Mouse (Mus musculus): ENCODE data around the gene Plxnc1. TPM values are rescaled to one million over a fixed set of nuclear protein-coding genes. Genes with fewer than 3 reads are reported as not detected.
A peak's percentile ranks its signal among the peaks of the same experiment; 100 is the strongest.

Plxnc1 gene
- total and polyA plus RNA-seq, 3 experiments = 27.6 to 34.4 (median 33.0) TPM

- H3K27ac ChIP-seq (ENCODE audit: insufficient read depth, low read depth) = peak overlapping the region; percentile 68
- peaks cover 25 to 33% of the 10 kb centered on the region in 2 experiments for H3K36me3 ChIP-seq (replicated peaks in 1 of 2; ENCODE audit: control insufficient read depth in 1 of 2, insufficient read depth in 1 of 2, low read length in 1 of 2)
- H3K4me2 ChIP-seq (ENCODE audit: insufficient read depth, low read depth, poor library complexity, severe bottlenecking) = peak overlapping the region; percentile 77; the same call in 1 of the 2 replicates
- dilution Hi-C loops (cut with MboI; ENCODE audit: extremely low pct_ligation_motif_present, extremely low pct_unique_long_range_greater_than_20kb, low sequenced_read_pairs) (no loop called here), in situ Hi-C loops (cut with MboI; ENCODE audit: low pct_ligation_motif_present, low pct_unique_long_range_greater_than_20kb, low sequenced_read_pairs) (no loop called here)
- no peaks in the 10 kb centered on the region for H3K9me3 ChIP-seq (replicated peaks; ENCODE audit: low read length)
- H3K27me3 ChIP-seq (replicated peaks) = no peaks in the 10 kb centered on the region
- H3K79me2 ChIP-seq (replicated peaks; ENCODE audit: control insufficient read depth, extremely low read depth, insufficient read depth, poor library complexity, severe bottlenecking) = no peaks in the 10 kb centered on the region; the same call in none of the 2 replicates
- H3K4me3 ChIP-seq (replicated peaks in 1 of 3; ENCODE audit: low read depth in 2 of 3, low read length in 2 of 3, poor library complexity in 1 of 3) = no peak overlapping the region
- no peak overlapping the region for H3K9ac ChIP-seq (ENCODE audit: insufficient read depth, low read depth)
- DNase-seq (ENCODE audit: extremely low read depth) = no peak
- peaks cover 37 to 77% of the 10 kb centered on the region in 2 experiments for H3K4me1 ChIP-seq (ENCODE audit: control insufficient read depth in 1 of 2, insufficient read depth in 2 of 2)
- TF ChIP-seq IRF4 (IDR thresholded peaks at IDR 0.05; ENCODE audit: low read depth, low read length) (no peak), E2F4 (IDR thresholded peaks at IDR 0.05; ENCODE audit: insufficient replicate concordance, low read depth, low read length) (no peak), SIN3A (IDR thresholded peaks at IDR 0.05; ENCODE audit: low read length) (no peak), ZKSCAN1 (IDR thresholded peaks at IDR 0.05; ENCODE audit: borderline replicate concordance, low read depth, low read length) (no peak), JUN (IDR thresholded peaks at IDR 0.05; ENCODE audit: insufficient read depth, low read depth, low read length) (no peak), MAX (IDR thresholded peaks at IDR 0.05; ENCODE audit: low read length) (no peak)
Measured at GRCm38 (mm10) chr10:94848344-94848743, 96.3 kb downstream of the Plxnc1 start.

- in situ Hi-C loops (cut with MboI; ENCODE audit: low pct_ligation_motif_present, low pct_unique_long_range_greater_than_20kb, low sequenced_read_pairs) (no loop called here), dilution Hi-C loops (cut with MboI; ENCODE audit: extremely low pct_ligation_motif_present, extremely low pct_unique_long_range_greater_than_20kb, low sequenced_read_pairs) (no loop called here)
- no peaks in the 10 kb centered on the region for H3K27me3 ChIP-seq (replicated peaks)
- H3K4me3 ChIP-seq (replicated peaks in 1 of 3; ENCODE audit: low read depth in 2 of 3, low read length in 2 of 3, poor library complexity in 1 of 3) = no peak overlapping the region
- TF ChIP-seq POLR2A (IDR thresholded peaks at IDR 0.05; ENCODE audit: low read depth, low read length) (no peak), ETS1 (conservative IDR thresholded peaks at IDR 0.05; ENCODE audit: low read depth, low read length) (no peak)
- peaks cover 38 to 40% of the 10 kb centered on the region in 2 experiments for H3K36me3 ChIP-seq (replicated peaks in 1 of 2; ENCODE audit: control insufficient read depth in 1 of 2, insufficient read depth in 1 of 2, low read length in 1 of 2)
- peaks cover 37 to 90% of the 10 kb centered on the region in 2 experiments for H3K4me1 ChIP-seq (ENCODE audit: control insufficient read depth in 1 of 2, insufficient read depth in 2 of 2)
- H3K79me2 ChIP-seq (replicated peaks; ENCODE audit: control insufficient read depth, extremely low read depth, insufficient read depth, poor library complexity, severe bottlenecking) = no peaks in the 10 kb centered on the region; the same call in 1 of the 2 replicates
- H3K9ac ChIP-seq (ENCODE audit: insufficient read depth, low read depth) = no peak overlapping the region
- no peak overlapping the region for H3K4me2 ChIP-seq (ENCODE audit: insufficient read depth, low read depth, poor library complexity, severe bottlenecking)
- no peak overlapping the region for H3K27ac ChIP-seq (ENCODE audit: insufficient read depth, low read depth)
- no peaks in the 10 kb centered on the region for H3K9me3 ChIP-seq (replicated peaks; ENCODE audit: low read length)
- DNase-seq (ENCODE audit: extremely low read depth) = no peak
Measured at GRCm38 (mm10) chr10:94846501-94847105, 98.0 kb downstream of the Plxnc1 start.

- in situ Hi-C loops (cut with MboI; ENCODE audit: low pct_ligation_motif_present, low pct_unique_long_range_greater_than_20kb, low sequenced_read_pairs) = no loop called here
- peak overlapping the region; percentile 81 for H3K27ac ChIP-seq (ENCODE audit: insufficient read depth, low read depth)
- TF ChIP-seq SIN3A (IDR thresholded peaks at IDR 0.05; ENCODE audit: low read length) = peak; percentile 69; the same call in 1 of the 2 replicates
- peak; percentile 57 for TF ChIP-seq ETS1 (conservative IDR thresholded peaks at IDR 0.05; ENCODE audit: low read depth, low read length)
- TF ChIP-seq E2F4 (IDR thresholded peaks at IDR 0.05; ENCODE audit: insufficient replicate concordance, low read depth, low read length) = no peak
- TF ChIP-seq PAX5 (IDR thresholded peaks at IDR 0.05; ENCODE audit: low read length) = no peak
- peak; percentile 54; the same call in 1 of the 2 replicates for TF ChIP-seq IRF4 (IDR thresholded peaks at IDR 0.05; ENCODE audit: low read depth, low read length)
- no peak for TF ChIP-seq KAT2A (IDR thresholded peaks at IDR 0.05; ENCODE audit: insufficient replicate concordance, low read length)
- no peak for TF ChIP-seq MAZ (IDR thresholded peaks at IDR 0.05; ENCODE audit: low read depth, low read length)
- no peak for TF ChIP-seq HCFC1 (IDR thresholded peaks at IDR 0.05; ENCODE audit: low read depth, low read length)
- no peak for TF ChIP-seq UBTF (IDR thresholded peaks at IDR 0.05; ENCODE audit: low read depth, low read length)
- TF ChIP-seq MAX (IDR thresholded peaks at IDR 0.05; ENCODE audit: low read length) = peak; percentile 46; the same call in 1 of the 2 replicates
- TF ChIP-seq EP300 (IDR thresholded peaks at IDR 0.05; ENCODE audit: low read length) = peak; percentile 44
- no peak for TF ChIP-seq CTCF (conservative IDR thresholded peaks at IDR 0.05 in 1 of 2, IDR thresholded peaks at IDR 0.05 in 1 of 2; ENCODE audit: low read depth in 2 of 2, low read length in 2 of 2)
- no peak for TF ChIP-seq ZKSCAN1 (IDR thresholded peaks at IDR 0.05; ENCODE audit: borderline replicate concordance, low read depth, low read length)
- peak; percentile 57; the same call in 1 of the 2 replicates for TF ChIP-seq MEF2A (IDR thresholded peaks at IDR 0.05; ENCODE audit: borderline replicate concordance, low read depth, low read length)
- peak; percentile 75 for DNase-seq (ENCODE audit: extremely low read depth)
- H3K27me3 ChIP-seq (replicated peaks) = no peaks in the 10 kb centered on the region
- no peaks in the 10 kb centered on the region for H3K9me3 ChIP-seq (replicated peaks; ENCODE audit: low read length)
- H3K79me2 ChIP-seq (replicated peaks; ENCODE audit: control insufficient read depth, extremely low read depth, insufficient read depth, poor library complexity, severe bottlenecking) = no peaks in the 10 kb centered on the region
- H3K4me2 ChIP-seq (ENCODE audit: insufficient read depth, low read depth, poor library complexity, severe bottlenecking) = no peak overlapping the region
- dilution Hi-C loops (cut with MboI; ENCODE audit: extremely low pct_ligation_motif_present, extremely low pct_unique_long_range_greater_than_20kb, low sequenced_read_pairs) = no loop called here
- no peak overlapping the region for H3K4me3 ChIP-seq (replicated peaks in 1 of 3; ENCODE audit: low read depth in 2 of 3, low read length in 2 of 3, poor library complexity in 1 of 3)
- peaks cover 33 to 76% of the 10 kb centered on the region in 2 experiments for H3K4me1 ChIP-seq (ENCODE audit: control insufficient read depth in 1 of 2, insufficient read depth in 2 of 2)
- H3K36me3 ChIP-seq (replicated peaks in 1 of 2; ENCODE audit: control insufficient read depth in 1 of 2, insufficient read depth in 1 of 2, low read length in 1 of 2) = peaks cover 53 to 54% of the 10 kb centered on the region in 2 experiments
- H3K9ac ChIP-seq (ENCODE audit: insufficient read depth, low read depth) = no peak overlapping the region
Measured at GRCm38 (mm10) chr10:94844692-94845091, 99.9 kb downstream of the Plxnc1 start.

All from CH12.LX (cell line).